Mouse (Mus musculus) kidney, adult 9 months (tissue): ENCODE measurements at regions not wholly inside any gene's neighbourhood (a gene's known extent, or its start where the extent isn't known, plus 50 kb on each side); places are given as distances from the start of the nearest gene placed in this dataset.
"Not testable (repeated sequence)": the region's sequence is repeated elsewhere in the genome, so short reads cannot be mapped to it uniquely, and the experiment has no call there.

Source experiments
- DNase-seq: peaks from one replicate; pipeline ENCODE4 v3.0.0; 2022

DNA sequence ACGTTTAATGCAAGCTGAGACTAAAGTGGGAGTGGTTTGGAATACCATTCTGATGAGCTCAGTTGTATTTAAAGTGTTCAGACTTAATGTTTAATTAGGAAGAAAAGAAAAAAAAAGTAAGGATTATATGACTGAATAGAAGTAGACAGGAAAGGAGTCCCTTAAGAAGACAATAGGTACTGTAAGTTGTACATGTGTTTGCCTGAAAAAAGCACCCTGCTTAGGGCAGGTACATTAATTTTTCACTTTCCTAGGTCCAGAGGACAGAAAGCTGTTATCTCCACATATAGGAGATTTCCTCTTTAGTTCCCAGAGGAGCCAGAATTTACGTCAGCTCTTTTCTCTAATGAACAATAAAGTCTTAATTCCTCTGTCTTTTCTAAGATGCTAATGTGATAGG lies 58.5 kb downstream of the Olfr987 start:
- DNase-seq: no peak

DNA sequence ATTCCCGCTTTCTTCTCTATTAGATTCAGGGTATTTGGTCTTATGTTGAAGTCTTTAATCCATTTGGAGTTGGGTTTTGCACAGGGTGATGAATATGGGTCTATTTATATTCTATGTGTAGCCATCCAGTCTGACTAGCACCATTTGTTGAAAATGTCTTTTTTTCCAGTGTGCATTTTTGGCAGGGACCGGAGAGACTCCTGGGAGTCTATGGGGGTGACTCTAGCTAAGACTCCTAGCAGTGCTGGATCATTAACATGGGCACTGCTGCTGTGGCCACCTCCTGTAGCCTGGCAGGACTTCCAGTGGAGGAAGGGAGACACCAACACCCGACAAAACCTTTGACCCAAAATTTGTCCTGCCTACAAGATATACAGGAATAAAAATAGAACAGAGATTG lies 61.0 kb downstream of the Olfr987 start:
- no peak for DNase-seq

DNA sequence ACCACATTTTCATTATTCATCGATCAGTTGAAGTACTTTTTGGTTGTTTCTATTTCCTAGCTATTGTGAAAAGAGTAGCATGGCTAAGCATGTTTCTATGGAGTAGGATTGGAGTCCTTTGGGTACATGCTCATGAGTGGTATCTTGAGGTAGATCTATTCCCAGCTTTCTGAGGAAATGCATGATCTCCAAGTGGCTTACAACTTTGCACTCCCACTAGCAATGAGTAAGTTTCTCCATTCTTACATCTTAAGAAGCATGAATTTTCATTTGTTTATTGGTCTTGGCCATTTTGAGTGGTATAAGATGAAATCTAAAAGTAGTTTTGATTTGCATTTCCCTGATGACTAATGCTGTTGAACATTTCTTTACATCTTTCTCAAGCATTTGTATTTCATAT lies 61.7 kb downstream of the Olfr987 start:
- DNase-seq: no peak

DNA sequence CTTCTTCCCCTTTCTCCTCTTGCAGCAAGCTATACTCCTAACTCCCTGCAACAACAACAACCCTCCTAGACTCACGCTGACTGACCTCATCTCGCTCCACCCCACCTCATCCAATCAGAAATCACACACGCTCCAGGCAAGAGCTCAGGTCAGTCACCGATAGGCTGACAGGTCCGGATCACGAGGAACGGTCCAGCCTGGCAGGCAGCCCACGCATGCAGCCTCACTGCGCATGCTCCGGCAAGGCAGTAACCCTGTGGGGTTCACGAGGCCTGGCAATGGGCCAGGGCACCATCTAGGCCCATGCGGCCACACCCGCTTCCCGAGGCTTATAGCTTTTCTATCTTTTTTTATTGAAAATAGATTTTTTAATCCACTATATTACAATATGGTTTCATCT lies 69.8 kb upstream of the Lrrc55 start:
- not testable (repeated sequence) for DNase-seq

DNA sequence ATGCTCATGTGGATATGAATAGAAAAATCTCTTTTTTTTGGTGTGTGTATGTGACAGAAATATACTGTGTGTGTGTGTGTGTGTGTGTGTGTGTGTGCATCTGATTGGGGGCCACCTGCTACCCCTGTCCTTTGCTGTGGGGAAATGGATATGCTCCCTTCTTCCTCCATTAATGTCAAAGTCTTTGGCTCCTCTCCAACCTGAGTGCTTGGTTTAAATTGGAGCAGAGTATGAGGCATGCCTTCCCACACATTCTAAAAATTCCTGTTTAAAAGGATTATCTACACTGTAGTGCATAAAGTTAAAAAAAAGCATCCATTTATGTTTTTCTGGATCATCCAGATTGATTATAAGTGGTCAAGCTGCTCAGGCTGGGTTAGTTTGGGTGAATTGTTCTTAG lies 68.7 kb upstream of the Lrrc55 start:
- DNase-seq: no peak

DNA sequence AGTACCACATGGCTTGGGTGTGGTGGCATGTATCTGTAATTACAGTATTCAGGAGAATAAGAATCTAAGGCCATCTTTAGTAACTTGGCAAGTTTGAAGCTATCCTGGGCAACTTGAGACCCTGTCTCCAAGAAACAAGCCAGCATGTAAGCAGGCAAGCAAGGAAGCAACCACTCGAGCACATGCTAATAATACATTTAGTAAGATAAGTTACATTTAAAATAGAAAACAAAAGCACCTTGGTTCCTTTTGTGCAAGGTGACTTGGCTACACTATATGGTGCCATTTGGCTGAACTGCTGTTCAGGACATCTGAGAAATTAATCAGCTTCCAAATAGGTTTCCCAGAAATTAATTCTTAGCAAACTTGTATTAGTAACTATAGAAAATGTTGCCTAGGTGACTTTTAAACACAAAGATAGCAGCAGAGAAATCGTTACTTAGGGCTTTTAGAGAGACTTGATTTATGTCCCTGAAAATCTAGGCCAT lies 68.1 kb upstream of the Lrrc55 start:
- no peak for DNase-seq

DNA sequence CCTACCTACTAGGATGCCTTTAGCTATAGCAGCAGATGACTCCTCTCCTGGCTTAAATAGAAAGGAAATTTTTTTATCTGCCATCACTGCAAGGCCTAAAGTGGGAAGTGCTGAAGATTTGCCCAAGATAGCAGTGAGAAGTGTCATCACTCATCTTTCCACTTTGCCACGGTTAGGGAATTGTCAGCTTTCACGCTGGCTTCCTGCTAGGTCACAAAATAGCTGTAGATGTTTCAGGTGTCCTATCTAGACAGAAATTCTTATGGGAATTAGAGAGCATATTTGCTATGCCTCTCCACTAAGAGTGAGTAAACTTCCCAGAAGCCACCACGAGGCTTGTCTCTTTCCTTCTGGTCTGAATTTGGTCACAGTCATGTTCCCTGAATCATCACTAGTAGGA lies 60.4 kb upstream of the Lrrc55 start:
- DNase-seq: no peak

DNA sequence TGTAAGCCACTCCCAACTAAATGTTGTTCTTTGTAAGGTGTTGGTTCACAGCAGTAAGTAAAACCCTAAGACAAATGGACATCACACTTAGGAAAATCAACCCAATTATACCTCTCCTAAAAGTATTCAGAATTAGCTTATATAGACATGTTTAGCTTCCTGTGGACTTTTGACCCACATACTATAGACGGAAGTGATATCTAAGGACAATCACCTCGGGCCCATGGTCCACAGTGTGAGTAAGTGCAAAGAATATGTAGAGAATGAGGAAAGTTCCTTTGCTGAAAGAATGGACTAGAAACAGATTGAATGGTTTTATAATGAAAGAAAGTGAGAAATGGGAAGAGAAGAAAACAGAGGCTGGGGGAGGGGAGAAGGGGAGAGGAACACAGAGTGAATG lies 58.6 kb upstream of the Lrrc55 start:
- no peak for DNase-seq

DNA sequence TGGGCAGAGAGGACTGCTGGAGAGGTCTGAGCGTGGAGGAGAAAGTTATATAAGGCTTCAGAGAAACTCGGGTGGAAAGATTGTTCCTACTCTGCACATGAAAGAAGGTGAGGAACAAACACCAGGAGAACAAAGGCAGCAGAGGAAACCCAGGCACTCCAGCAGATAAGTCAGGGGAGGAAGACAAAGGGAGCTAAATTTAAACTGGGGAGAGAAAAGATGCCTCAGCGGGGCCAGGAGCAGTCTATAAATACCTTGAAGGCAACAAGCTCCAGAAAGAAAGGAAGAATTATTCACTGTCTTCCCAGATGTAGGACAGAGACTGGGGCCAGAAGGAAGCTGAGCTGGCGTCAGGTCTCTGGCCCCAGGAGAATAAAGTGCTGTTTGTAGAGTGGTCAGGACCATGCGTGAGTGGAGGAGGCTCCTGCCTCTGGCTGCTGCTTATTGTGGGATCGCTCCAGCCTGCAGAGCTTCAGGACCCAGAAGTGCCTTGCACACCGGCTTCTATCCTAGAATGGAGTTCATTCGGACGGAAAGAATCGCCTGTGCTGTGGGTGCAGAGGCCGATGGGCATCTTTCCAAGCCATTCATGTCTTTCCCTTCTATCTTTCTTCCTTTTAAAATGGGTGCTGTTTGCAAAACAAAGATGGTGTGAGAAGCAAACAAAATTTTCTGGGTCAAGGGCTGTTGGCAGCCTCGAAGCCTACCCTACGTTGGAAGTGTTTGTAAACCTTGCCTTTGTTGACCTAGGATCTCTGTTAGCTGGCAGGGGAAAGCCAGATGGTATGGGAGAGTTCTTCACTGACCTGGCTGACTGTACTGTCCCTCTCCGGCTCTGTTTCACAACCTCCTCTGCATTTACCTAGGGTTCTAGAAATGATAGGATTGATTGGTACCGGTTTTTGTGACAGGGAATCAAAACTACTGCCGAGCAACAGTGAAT lies 55.6 kb upstream of the Lrrc55 start:
- peak; percentile 45 for DNase-seq

DNA sequence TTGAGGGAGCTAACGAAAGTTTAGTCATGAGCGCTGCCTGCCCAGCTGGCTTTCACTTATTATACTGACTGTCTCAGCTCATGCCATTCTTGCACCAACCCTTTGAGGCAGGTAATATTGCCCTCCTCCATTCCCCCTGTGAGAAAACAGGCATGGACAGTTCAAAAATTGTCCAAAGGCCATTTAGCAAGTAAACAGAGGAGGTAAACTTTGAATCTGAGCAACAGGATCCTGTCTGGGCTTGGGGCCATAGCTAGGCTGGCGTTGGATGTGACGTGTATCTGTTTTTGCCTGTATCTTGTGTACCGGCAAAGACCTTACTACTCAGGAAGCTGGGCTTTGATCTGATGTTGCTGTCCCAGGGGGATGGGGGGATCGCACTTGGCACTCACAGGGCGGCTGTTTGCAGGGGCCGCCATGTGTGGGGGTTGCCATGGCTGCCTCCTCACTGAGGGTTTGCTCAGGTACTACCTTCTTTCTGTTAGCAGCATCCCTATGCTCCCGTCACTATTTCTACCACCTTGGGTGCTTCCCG lies 53.1 kb upstream of the Lrrc55 start:
- peak; percentile 18 for DNase-seq
